Mouse (Mus musculus): ENCODE measurements at regions not wholly inside any gene's neighbourhood (a gene's known extent, or its start where the extent isn't known, plus 50 kb on each side); places are given as distances from the start of the nearest gene placed in this dataset.

DNA sequence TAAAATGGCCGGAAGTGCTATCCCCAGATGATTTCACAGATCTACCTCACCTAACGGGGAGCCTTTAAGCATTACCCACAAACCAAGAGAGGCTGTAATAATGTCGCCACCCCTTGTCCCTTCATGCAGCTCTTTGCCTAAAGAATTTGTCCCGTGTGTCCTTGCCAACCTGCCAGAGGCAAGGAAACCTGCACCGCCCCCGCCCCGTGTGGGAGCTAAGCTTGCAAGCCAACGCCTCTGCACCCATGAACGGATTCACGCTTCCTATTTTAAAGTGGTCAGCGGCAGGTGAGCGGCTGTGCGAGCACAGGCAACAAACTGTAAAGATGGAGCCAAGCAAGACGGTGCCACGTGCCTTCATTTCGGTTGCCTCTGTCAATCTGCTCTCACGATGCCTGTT lies 63.1 kb downstream of the Gm11011 start:
- peaks cover 4% of the 10 kb centered on the region; the same call in 1 of the 2 replicates for H3K4me1 ChIP-seq
- 91% methylated on average over 17 of the region's 17 CpGs for WGBS
- H3K9ac ChIP-seq: no peak overlapping the region
- no peak overlapping the region for H3K4me2 ChIP-seq (replicated peaks)
- H3K36me3 ChIP-seq: no peaks in the 10 kb centered on the region
- ATAC-seq (ENCODE audit: low FRiP score, low read depth): no peak
- no peaks in the 10 kb centered on the region for H3K9me3 ChIP-seq
- no peaks in the 10 kb centered on the region for H3K27me3 ChIP-seq (replicated peaks)
- H3K27ac ChIP-seq: no peak overlapping the region
- no peak overlapping the region for H3K4me3 ChIP-seq

DNA sequence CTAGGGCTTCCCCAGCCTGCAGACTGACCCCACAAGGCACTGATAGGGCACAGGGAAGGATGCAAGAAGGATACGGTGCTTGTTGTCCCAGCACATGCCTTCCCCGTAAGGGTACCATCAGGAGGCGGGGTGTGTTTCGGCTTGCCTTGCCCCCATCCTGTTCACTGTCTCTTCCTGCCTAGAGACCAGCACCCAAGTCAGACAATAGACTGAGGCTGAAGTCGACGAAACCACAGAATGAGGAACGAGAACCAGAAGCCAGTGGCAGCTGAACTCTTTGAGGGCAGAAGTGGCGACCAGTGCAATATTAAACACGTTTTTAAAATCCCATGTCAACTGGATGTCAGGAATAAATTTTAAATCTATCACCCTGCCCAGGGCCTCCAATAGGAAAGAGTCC lies 67.6 kb downstream of the Gm11011 start:
- Histone ChIP-seq H3K36me3 (no peaks in the 10 kb centered on the region), H3K4me3 (no peak overlapping the region), H3K4me1 (peaks cover 4% of the 10 kb centered on the region; the same call in 1 of the 2 replicates), H3K27me3 (replicated peaks) (no peaks in the 10 kb centered on the region), H3K9me3 (no peaks in the 10 kb centered on the region), H3K9ac (no peak overlapping the region), H3K27ac (no peak overlapping the region), H3K4me2 (replicated peaks) (no peak overlapping the region)
- 82% methylated on average over 9 of the region's 9 CpGs for WGBS
- ATAC-seq (ENCODE audit: low FRiP score, low read depth): no peak

DNA sequence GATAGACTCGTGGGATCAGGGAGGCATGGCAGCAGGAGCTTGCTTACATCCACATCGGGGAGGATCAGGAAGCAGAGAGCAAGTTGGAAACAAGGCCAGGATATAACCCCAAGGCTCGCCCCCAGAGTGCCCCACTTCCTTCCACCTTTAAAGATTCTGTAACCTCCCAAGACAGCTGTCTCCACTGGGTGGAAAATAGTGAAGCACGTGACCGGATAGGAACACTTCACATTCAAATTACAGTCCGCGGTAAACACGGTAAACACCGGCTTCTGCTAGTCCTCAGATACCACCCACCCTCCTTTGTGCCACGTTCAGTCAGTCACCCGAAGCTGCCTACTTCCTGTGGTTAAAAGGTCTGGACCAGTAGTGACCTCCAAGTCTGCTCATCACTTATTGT lies 72.2 kb downstream of the Gm11011 start:
- no peak for ATAC-seq (ENCODE audit: low FRiP score, low read depth)
- Histone ChIP-seq H3K4me2 (replicated peaks) (no peak overlapping the region), H3K9me3 (no peaks in the 10 kb centered on the region), H3K27ac (no peak overlapping the region), H3K4me3 (no peak overlapping the region), H3K36me3 (no peaks in the 10 kb centered on the region), H3K4me1 (no peaks in the 10 kb centered on the region), H3K9ac (no peak overlapping the region), H3K27me3 (replicated peaks) (no peaks in the 10 kb centered on the region)
- 77% methylated on average over 11 of the region's 11 CpGs for WGBS

- Histone ChIP-seq H3K36me3 (no peaks in the 10 kb centered on the region), H3K27me3 (replicated peaks) (0 out of 2 replicates have a peak, but pooled peaks cover 2% of the 10 kb centered on the region), H3K4me2 (replicated peaks) (no peak overlapping the region), H3K27ac (no peak overlapping the region), H3K9ac (no peak overlapping the region), H3K4me1 (no peaks in the 10 kb centered on the region), H3K4me3 (no peak overlapping the region), H3K9me3 (no peaks in the 10 kb centered on the region)
- no peak for ATAC-seq (ENCODE audit: low FRiP score, low read depth)
- WGBS: 92% methylated on average over 2 of the region's 2 CpGs
Measured at GRCm38 (mm10) chr2:169510741-169511140, 76.8 kb downstream of the Gm11011 start.

- H3K27me3 ChIP-seq (replicated peaks): 0 out of 2 replicates have a peak, but pooled peaks cover 2% of the 10 kb centered on the region
- no peak for ATAC-seq (ENCODE audit: low FRiP score, low read depth)
- no peaks in the 10 kb centered on the region for H3K9me3 ChIP-seq
- H3K4me2 ChIP-seq (replicated peaks): no peak overlapping the region
- no peak overlapping the region for H3K9ac ChIP-seq
- no peaks in the 10 kb centered on the region for H3K36me3 ChIP-seq
- no peak overlapping the region for H3K4me3 ChIP-seq
- no peaks in the 10 kb centered on the region for H3K4me1 ChIP-seq
- H3K27ac ChIP-seq: no peak overlapping the region
- WGBS: 87% methylated on average over 4 of the region's 4 CpGs
Measured at GRCm38 (mm10) chr2:169509406-169509805, 78.1 kb downstream of the Gm11011 start.

- ATAC-seq (ENCODE audit: low FRiP score, low read depth): peak; percentile 30; the same call in 1 of the 2 replicates
- WGBS: 50% methylated on average over 11 of the region's 11 CpGs
Measured at GRCm38 (mm10) chr2:169504416-169505057, 83.0 kb downstream of the Gm11011 start.

DNA sequence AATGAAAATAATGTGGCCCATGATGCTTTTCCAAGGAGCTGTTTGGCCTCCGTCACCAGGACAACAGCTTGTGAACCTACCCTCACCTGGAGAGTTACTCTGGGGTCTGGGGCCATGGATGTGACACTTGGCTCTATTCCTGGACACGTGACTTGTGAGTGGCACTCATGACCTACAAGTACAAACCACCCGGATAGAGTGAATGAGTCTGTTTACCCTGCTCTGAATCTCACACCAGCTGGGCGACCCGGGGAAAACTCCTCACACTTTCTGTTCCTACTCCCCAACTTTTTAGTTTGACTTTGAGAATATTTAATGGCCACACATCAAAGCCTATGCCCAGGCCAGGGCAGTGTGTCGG lies 84.0 kb downstream of the Gm11011 start:
- Histone ChIP-seq H3K36me3 (no peaks in the 10 kb centered on the region), H3K9ac (no peak overlapping the region), H3K27ac (no peak overlapping the region), H3K9me3 (no peaks in the 10 kb centered on the region), H3K4me2 (replicated peaks) (no peak overlapping the region), H3K27me3 (replicated peaks) (no peaks in the 10 kb centered on the region), H3K4me3 (no peak overlapping the region), H3K4me1 (peaks cover 16% of the 10 kb centered on the region)
- no peak for ATAC-seq (ENCODE audit: low FRiP score, low read depth)
- WGBS: 74% methylated on average over 6 of the region's 6 CpGs

More at GRCm38 (mm10) chr2:169504416-169505057, 83.0 kb downstream of the Gm11011 start:
- H3K4me1 ChIP-seq: peaks cover 16% of the 10 kb centered on the region
- no peaks in the 10 kb centered on the region for H3K9me3 ChIP-seq
- H3K4me3 ChIP-seq: no peak overlapping the region
- no peaks in the 10 kb centered on the region for H3K36me3 ChIP-seq
- H3K27ac ChIP-seq: no peak overlapping the region
- no peak overlapping the region for H3K4me2 ChIP-seq (replicated peaks)
- H3K27me3 ChIP-seq (replicated peaks): no peaks in the 10 kb centered on the region
- no peak overlapping the region for H3K9ac ChIP-seq

DNA sequence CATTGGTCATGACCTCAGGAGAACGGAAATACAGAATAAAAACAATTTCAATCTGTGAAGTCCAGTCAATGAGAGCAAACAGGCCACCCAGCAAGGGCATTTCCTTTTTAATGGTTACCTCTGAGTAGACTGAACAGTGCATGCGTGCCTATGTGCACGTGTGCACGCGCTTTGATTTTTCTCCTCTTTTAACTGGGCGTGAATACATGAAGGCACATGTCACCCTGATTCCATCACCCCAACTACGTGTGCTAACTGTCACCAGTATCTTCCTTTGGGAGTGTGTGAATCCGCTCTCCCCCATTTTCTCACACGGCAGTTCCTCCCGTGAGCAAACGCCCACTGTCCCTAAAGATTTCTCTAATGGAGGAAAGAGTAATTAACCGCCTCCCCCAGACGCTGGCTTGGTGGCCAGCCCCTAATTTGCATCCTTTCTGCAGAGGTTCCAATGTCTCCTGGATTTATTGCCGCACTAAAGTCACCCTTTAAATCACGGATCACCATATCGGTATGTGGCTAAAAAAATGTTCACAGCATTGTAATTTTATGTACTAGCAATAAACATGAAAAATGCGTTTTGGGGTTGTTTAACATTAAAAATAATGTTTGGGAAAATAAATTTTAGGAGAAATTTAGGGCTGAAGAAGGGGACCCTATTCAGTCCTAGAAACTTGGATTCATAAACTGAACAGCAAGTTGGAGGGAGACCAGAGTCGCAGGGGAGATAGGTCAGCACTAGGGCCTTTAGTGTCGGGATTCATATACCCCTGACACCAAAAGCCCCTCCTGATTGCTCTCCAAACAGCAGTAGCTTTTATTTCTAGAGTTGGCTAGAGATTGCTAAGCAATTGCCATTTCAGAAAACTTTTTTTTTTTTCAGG lies 84.6 kb downstream of the Gm11011 start:
- WGBS: 23% methylated on average over 19 of the region's 19 CpGs
- H3K27ac ChIP-seq: no peak overlapping the region
- no peaks in the 10 kb centered on the region for H3K36me3 ChIP-seq
- H3K4me2 ChIP-seq (replicated peaks): peak overlapping the region; percentile 40
- no peaks in the 10 kb centered on the region for H3K9me3 ChIP-seq
- H3K4me3 ChIP-seq: no peak overlapping the region
- peaks cover 16% of the 10 kb centered on the region for H3K4me1 ChIP-seq
- no peaks in the 10 kb centered on the region for H3K27me3 ChIP-seq (replicated peaks)
- peak; percentile 53; the same call in 1 of the 2 replicates for ATAC-seq (ENCODE audit: low FRiP score, low read depth)
- H3K9ac ChIP-seq: no peak overlapping the region

GRCm38 (mm10) chr2:169501736-169502340 lies 85.7 kb downstream of the Gm11011 start:
- no peaks in the 10 kb centered on the region for H3K36me3 ChIP-seq
- H3K27ac ChIP-seq: no peak overlapping the region
- no peaks in the 10 kb centered on the region for H3K27me3 ChIP-seq (replicated peaks)
- H3K4me1 ChIP-seq: peaks cover 16% of the 10 kb centered on the region
- no peak overlapping the region for H3K9ac ChIP-seq
- WGBS: 57% methylated on average over 11 of the region's 11 CpGs
- H3K4me3 ChIP-seq: no peak overlapping the region
- no peaks in the 10 kb centered on the region for H3K9me3 ChIP-seq
- peak; percentile 57; the same call in 1 of the 2 replicates for ATAC-seq (ENCODE audit: low FRiP score, low read depth)
- H3K4me2 ChIP-seq (replicated peaks): no peak overlapping the region

GRCm38 (mm10) chr2:169495368-169495767 lies 92.2 kb downstream of the Gm11011 start:
- H3K36me3 ChIP-seq: no peaks in the 10 kb centered on the region
- H3K4me3 ChIP-seq: no peak overlapping the region
- WGBS: 88% methylated on average over 10 of the region's 10 CpGs
- no peak overlapping the region for H3K4me2 ChIP-seq (replicated peaks)
- H3K27me3 ChIP-seq (replicated peaks): no peaks in the 10 kb centered on the region
- no peak overlapping the region for H3K9ac ChIP-seq
- H3K4me1 ChIP-seq: no peaks in the 10 kb centered on the region; the same call in 1 of the 2 replicates
- ATAC-seq (ENCODE audit: low FRiP score, low read depth): no peak
- no peaks in the 10 kb centered on the region for H3K9me3 ChIP-seq
- no peak overlapping the region for H3K27ac ChIP-seq

DNA sequence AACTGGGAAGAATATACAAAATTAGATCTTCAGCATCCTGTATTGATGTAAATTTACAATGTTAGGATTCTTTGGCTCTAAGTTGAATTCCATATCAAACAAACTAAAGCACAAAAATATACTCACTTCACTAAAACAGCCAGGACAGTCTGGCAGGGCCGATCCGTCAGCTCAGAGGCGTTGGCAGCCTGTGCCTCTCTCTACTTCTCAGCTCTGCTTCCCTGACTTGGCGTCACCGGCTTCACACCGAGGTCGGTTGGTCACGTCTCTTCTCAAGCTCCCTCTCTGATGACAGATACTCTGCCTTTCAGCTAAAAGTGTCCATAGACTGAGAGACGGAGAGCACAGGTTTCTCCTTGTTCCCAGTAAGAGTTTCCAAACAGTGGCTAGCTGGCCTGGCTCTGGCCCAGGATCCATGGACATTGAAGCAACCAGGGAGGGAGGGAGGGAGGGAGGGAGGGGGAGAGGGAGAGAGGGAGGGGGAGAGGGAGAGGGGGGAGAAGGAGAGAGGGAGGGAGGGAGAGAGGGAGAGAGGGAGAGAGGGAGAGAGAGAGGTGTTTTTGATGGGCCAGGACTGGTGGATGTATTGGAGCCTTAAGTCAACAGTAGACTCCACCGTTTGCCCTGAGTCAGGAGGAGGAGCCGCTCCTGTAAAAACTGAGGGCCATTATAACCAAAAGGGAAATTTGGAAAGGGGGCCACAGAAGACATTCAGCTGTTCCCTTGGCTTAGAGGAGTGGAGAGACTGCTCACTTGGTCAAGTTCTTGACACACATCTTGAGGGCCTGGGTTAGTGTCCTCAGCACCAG lies 92.8 kb downstream of the Gm11011 start:
- Histone ChIP-seq H3K9me3 (no peaks in the 10 kb centered on the region), H3K9ac (no peak overlapping the region), H3K4me3 (no peak overlapping the region), H3K4me2 (replicated peaks) (no peak overlapping the region), H3K4me1 (no peaks in the 10 kb centered on the region; the same call in 1 of the 2 replicates), H3K27ac (no peak overlapping the region), H3K36me3 (no peaks in the 10 kb centered on the region), H3K27me3 (replicated peaks) (no peaks in the 10 kb centered on the region)
- no peak for ATAC-seq (ENCODE audit: low FRiP score, low read depth)
- WGBS: 80% methylated on average over 11 of the region's 11 CpGs

All from neural tube, embryonic 12.5 days (tissue).